Mouse (Mus musculus): Measurements from ENCODE around the gene Gm20481. TPM values are rescaled to one million over a fixed set of nuclear protein-coding genes. Genes with fewer than 3 reads are reported as not detected.
A peak's percentile ranks its signal among the peaks of the same experiment; 100 is the strongest.
"Not testable (repeated sequence)": the region's sequence is repeated elsewhere in the genome, so short reads cannot be mapped to it uniquely, and the experiment has no call there.

Gene Gm20481
- polyA plus RNA-seq, 1 experiment from 2014 or later: not detected

- Histone ChIP-seq H3K4me3 (no peak overlapping the region), H3K27ac (no peak overlapping the region), H3K4me2 (no peak overlapping the region), H3K27me3 (peaks cover 69% of the 10 kb centered on the region), H3K36me3 (no peaks in the 10 kb centered on the region), H3K4me1 (replicated peaks) (peaks cover 11% of the 10 kb centered on the region), H3K9me3 (no peaks in the 10 kb centered on the region), H3K9ac (no peak overlapping the region)
- WGBS: 67% methylated on average over 1 of the region's 1 CpGs
- no peak for ATAC-seq (ENCODE audit: low FRiP score)
Observed at GRCm38 (mm10) chr17:34962841-34963240, 6.9 kb upstream of the Gm20481 start.

- H3K9me3 ChIP-seq: no peaks in the 10 kb centered on the region
- ATAC-seq (ENCODE audit: low FRiP score): no peak
- peaks cover 84% of the 10 kb centered on the region for H3K27me3 ChIP-seq
- WGBS: 16% methylated on average over 1 of the region's 1 CpGs
- H3K36me3 ChIP-seq: no peaks in the 10 kb centered on the region
- no peak overlapping the region for H3K27ac ChIP-seq
- H3K9ac ChIP-seq: peak overlapping the region; percentile 46; the same call in 1 of the 2 replicates
- no peak overlapping the region for H3K4me2 ChIP-seq
- peaks cover 7% of the 10 kb centered on the region for H3K4me1 ChIP-seq (replicated peaks)
- no peak overlapping the region for H3K4me3 ChIP-seq
Observed at GRCm38 (mm10) chr17:34964640-34965049, 5.1 kb upstream of the Gm20481 start.

- no peaks in the 10 kb centered on the region for H3K9me3 ChIP-seq
- H3K4me3 ChIP-seq: no peak overlapping the region
- WGBS: 84% methylated on average over 5 of the region's 5 CpGs
- H3K36me3 ChIP-seq: no peaks in the 10 kb centered on the region
- H3K4me1 ChIP-seq (replicated peaks): no peaks in the 10 kb centered on the region
- H3K27me3 ChIP-seq: peaks cover 83% of the 10 kb centered on the region
- H3K4me2 ChIP-seq: no peak overlapping the region
- no peak overlapping the region for H3K9ac ChIP-seq
- ATAC-seq (ENCODE audit: low FRiP score): no peak
- no peak overlapping the region for H3K27ac ChIP-seq
Observed at GRCm38 (mm10) chr17:34965627-34966026, 4.1 kb upstream of the Gm20481 start.

- not testable (repeated sequence) for H3K4me1 ChIP-seq (replicated peaks); ATAC-seq (ENCODE audit: low FRiP score); H3K4me2 ChIP-seq; H3K4me3 ChIP-seq; H3K27ac ChIP-seq; H3K9ac ChIP-seq; H3K36me3 ChIP-seq; H3K9me3 ChIP-seq
- WGBS: 37% methylated on average over 30 of the region's 37 CpGs
- peaks cover 54% of the 10 kb centered on the region for H3K27me3 ChIP-seq
Observed at GRCm38 (mm10) chr17:34970850-34971249, 1.1 kb downstream of the Gm20481 start.

GRCm38 (mm10) chr17:34971694-34972068 is 2.0 kb downstream of the Gm20481 start:
- not testable (repeated sequence) for H3K27ac ChIP-seq; H3K4me1 ChIP-seq (replicated peaks); H3K36me3 ChIP-seq; H3K9ac ChIP-seq; H3K9me3 ChIP-seq
- peaks cover 48% of the 10 kb centered on the region for H3K27me3 ChIP-seq
- peak overlapping the region; percentile 58 for H3K4me2 ChIP-seq
- ATAC-seq (ENCODE audit: low FRiP score): peak; percentile 62
- peak overlapping the region; percentile 41 for H3K4me3 ChIP-seq
- 8% methylated on average over 23 of the region's 43 CpGs for WGBS

- H3K4me1 ChIP-seq (replicated peaks); H3K9me3 ChIP-seq; H3K36me3 ChIP-seq; H3K27ac ChIP-seq: not testable (repeated sequence)
- Histone ChIP-seq H3K27me3 (peaks cover 46% of the 10 kb centered on the region), H3K9ac (peak within 1 kb of the TSS; percentile 35; the same call in 1 of the 2 replicates), H3K4me2 (peak within 1 kb of the TSS; percentile 58), H3K4me3 (peak within 1 kb of the TSS; percentile 41)
- peak; percentile 94 for ATAC-seq (ENCODE audit: low FRiP score)
- under 1% methylated on average over 30 of the region's 33 CpGs for WGBS
Observed at GRCm38 (mm10) chr17:34972069-34972749, 2.5 kb downstream of the Gm20481 start, which contains the start of the genes Hspa1a and Hspa1l. Gene Hspa1a, minus strand, starts transcription at chr17:34972156. Gene Hspa1l, plus strand, starts transcription at chr17:34972703.

GRCm38 (mm10) chr17:34975581-34976492 is 6.1 kb downstream of the Gm20481 start:
- peaks cover 15% of the 10 kb centered on the region for H3K4me1 ChIP-seq (replicated peaks)
- H3K9ac ChIP-seq: no peak overlapping the region
- H3K27ac ChIP-seq: no peak overlapping the region
- peaks cover 14% of the 10 kb centered on the region; the same call in 1 of the 2 replicates for H3K27me3 ChIP-seq
- no peaks in the 10 kb centered on the region for H3K9me3 ChIP-seq
- no peak overlapping the region for H3K4me2 ChIP-seq
- no peak for ATAC-seq (ENCODE audit: low FRiP score)
- 74% methylated on average over 3 of the region's 3 CpGs for WGBS
- H3K36me3 ChIP-seq: no peaks in the 10 kb centered on the region; the same call in 1 of the 2 replicates
- H3K4me3 ChIP-seq: no peak overlapping the region

GRCm38 (mm10) chr17:34977000-34977399 is 7.3 kb downstream of the Gm20481 start:
- H3K9me3 ChIP-seq: no peaks in the 10 kb centered on the region
- peaks cover 20% of the 10 kb centered on the region for H3K4me1 ChIP-seq (replicated peaks)
- no peak overlapping the region for H3K4me2 ChIP-seq
- WGBS: 95% methylated on average over 20 of the region's 20 CpGs
- no peak for ATAC-seq (ENCODE audit: low FRiP score)
- H3K9ac ChIP-seq: no peak overlapping the region
- H3K36me3 ChIP-seq: no peaks in the 10 kb centered on the region; the same call in 1 of the 2 replicates
- peaks cover 14% of the 10 kb centered on the region; the same call in 1 of the 2 replicates for H3K27me3 ChIP-seq
- H3K4me3 ChIP-seq: no peak overlapping the region
- no peak overlapping the region for H3K27ac ChIP-seq

GRCm38 (mm10) chr17:34978239-34978638 is 8.5 kb downstream of the Gm20481 start:
- Histone ChIP-seq H3K4me3 (no peak overlapping the region), H3K27ac (no peak overlapping the region), H3K27me3 (peaks cover 7% of the 10 kb centered on the region; the same call in 1 of the 2 replicates), H3K9me3 (no peaks in the 10 kb centered on the region), H3K4me2 (no peak overlapping the region), H3K4me1 (replicated peaks) (peaks cover 24% of the 10 kb centered on the region), H3K9ac (0 out of 2 replicates have a peak overlapping the region, but pooled peaks have one; percentile 8), H3K36me3 (no peaks in the 10 kb centered on the region; the same call in 1 of the 2 replicates)
- no peak for ATAC-seq (ENCODE audit: low FRiP score)
- 91% methylated on average over 27 of the region's 27 CpGs for WGBS

- Histone ChIP-seq H3K4me2 (no peak overlapping the region), H3K9me3 (no peaks in the 10 kb centered on the region), H3K27ac (no peak overlapping the region), H3K4me1 (replicated peaks) (peaks cover 24% of the 10 kb centered on the region), H3K27me3 (no peaks in the 10 kb centered on the region), H3K9ac (no peak overlapping the region), H3K36me3 (no peaks in the 10 kb centered on the region; the same call in 1 of the 2 replicates), H3K4me3 (no peak overlapping the region)
- no peak for ATAC-seq (ENCODE audit: low FRiP score)
- WGBS: 96% methylated on average over 4 of the region's 4 CpGs
Observed at GRCm38 (mm10) chr17:34979631-34980030, 9.9 kb downstream of the Gm20481 start.

- Histone ChIP-seq H3K27ac (peak overlapping the region; percentile 97; the same call in 1 of the 2 replicates), H3K4me2 (peak overlapping the region; percentile 88), H3K4me1 (replicated peaks) (peaks cover 24% of the 10 kb centered on the region), H3K36me3 (peaks cover 6% of the 10 kb centered on the region), H3K4me3 (peak overlapping the region; percentile 76), H3K9ac (peak overlapping the region; percentile 87), H3K27me3 (no peaks in the 10 kb centered on the region), H3K9me3 (no peaks in the 10 kb centered on the region)
- WGBS: 21% methylated on average over 2 of the region's 2 CpGs
- ATAC-seq (ENCODE audit: low FRiP score): no peak
Observed at GRCm38 (mm10) chr17:34980655-34981054, 10.9 kb downstream of the Gm20481 start.

GRCm38 (mm10) chr17:34981690-34982180 is 12.0 kb downstream of the Gm20481 start, which contains the start of gene Lsm2:
Gene Lsm2, plus strand, starts transcription at chr17:34981862.
- under 1% methylated on average over 58 of the region's 58 CpGs for whole genome bisulfite sequencing
- H3K27me3 ChIP-seq: no peaks in the 10 kb centered on the region
- peak within 1 kb of the TSS; percentile 88 for H3K4me2 ChIP-seq
- H3K9ac ChIP-seq: peak within 1 kb of the TSS; percentile 87
- peak within 1 kb of the TSS; percentile 97 for H3K27ac ChIP-seq
- H3K4me3 ChIP-seq: peak within 1 kb of the TSS; percentile 76
- H3K4me1 ChIP-seq (replicated peaks): peaks cover 24% of the 10 kb centered on the region
- peaks cover 17% of the 10 kb centered on the region for H3K36me3 ChIP-seq
- ATAC-seq (ENCODE audit: low FRiP score): peak; percentile 97
- no peaks in the 10 kb centered on the region for H3K9me3 ChIP-seq

Data from hindbrain, embryonic 13.5 days (tissue).